Mouse (Mus musculus) CH12.LX (cell line): ENCODE data around the gene Bend6. TPM values are rescaled to one million over a fixed set of nuclear protein-coding genes. Genes with fewer than 3 reads are reported as not detected.
A peak's percentile ranks its signal among the peaks of the same experiment; 100 is the strongest.

Source experiments
- DNase-seq: peaks from one replicate; pipeline ENCODE4 v3.0.0-alpha.2; 2013; ENCODE audit errors: extremely low read depth
- H3K27ac ChIP-seq: 2 replicates; pipeline ENCODE4 v1.5.1; 2012; ENCODE audit warnings: low read depth, mild to moderate bottlenecking, control low read depth, moderate library complexity; ENCODE audit not compliant: insufficient read depth
- H3K27me3 ChIP-seq: replicated peaks from 2 replicates; pipeline ENCODE3; 2012; ENCODE audit warnings: inconsistent platforms
- H3K36me3 ChIP-seq, 2 experiments: replicated peaks in 1 of 2; 2 replicates each; pipeline versions ENCODE3 to v1.6.1; 2012; ENCODE audit warnings: inconsistent platforms in 1 of 2, low read length in 1 of 2, mild to moderate bottlenecking in 1 of 2, mixed read lengths in 1 of 2, moderate library complexity in 1 of 2; ENCODE audit not compliant: control insufficient read depth in 1 of 2, insufficient read depth in 1 of 2
- H3K4me1 ChIP-seq, 2 experiments: 2 replicates each; pipeline ENCODE4 v1.6.1; 2012; ENCODE audit warnings: inconsistent platforms in 1 of 2, moderate library complexity in 1 of 2; ENCODE audit not compliant: insufficient read depth in 2 of 2, control insufficient read depth in 1 of 2
- H3K4me2 ChIP-seq: 2 replicates; pipeline ENCODE4 v1.6.1; 2012; ENCODE audit warnings: low read depth, mild to moderate bottlenecking, control low read depth; ENCODE audit not compliant: poor library complexity, insufficient read depth, severe bottlenecking
- H3K4me3 ChIP-seq, 3 experiments: fragments of 150-350 bp in 1 of 3; sonication (generic) in 1 of 3; replicated peaks in 1 of 3; 2 replicates each; pipeline versions ENCODE3 to v1.5.1; 2011 to 2012; ENCODE audit warnings: low read depth in 2 of 3, low read length in 2 of 3, mild to moderate bottlenecking in 2 of 3, moderate library complexity in 2 of 3, control low read depth in 1 of 3, improper control_type of control experiment in 1 of 3, inconsistent platforms in 1 of 3, mixed read lengths in 1 of 3; ENCODE audit not compliant: poor library complexity in 1 of 3
- H3K79me2 ChIP-seq: replicated peaks from 2 replicates; pipeline ENCODE4 v1.6.1; 2012; ENCODE audit warnings: mild to moderate bottlenecking, moderate library complexity; ENCODE audit not compliant: control insufficient read depth, poor library complexity, insufficient read depth, severe bottlenecking; ENCODE audit errors: extremely low read depth
- H3K9ac ChIP-seq: 2 replicates; pipeline ENCODE4 v1.6.1; 2012; ENCODE audit warnings: low read depth, mild to moderate bottlenecking, control low read depth, moderate library complexity; ENCODE audit not compliant: insufficient read depth
- H3K9me3 ChIP-seq: replicated peaks from 2 replicates; pipeline ENCODE3; 2012; ENCODE audit warnings: low read length, inconsistent platforms, mixed read lengths
- CTCF ChIP-seq, 2 experiments: IDR thresholded peaks in 1 of 2; conservative IDR thresholded peaks in 1 of 2; 2 replicates each; pipeline ENCODE4 v1.5.1; 2011 to 2012; ENCODE audit warnings: low read depth in 2 of 2, low read length in 2 of 2, improper control_type of control experiment in 1 of 2, inconsistent platforms in 1 of 2, mild to moderate bottlenecking in 1 of 2, moderate library complexity in 1 of 2
- ETS1 ChIP-seq: conservative IDR thresholded peaks from 2 replicates; pipeline ENCODE4 v1.6.1; 2012; ENCODE audit warnings: low read depth, mild to moderate bottlenecking, inconsistent platforms, low read length, improper control_type of control experiment, moderate library complexity
- HCFC1 ChIP-seq: IDR thresholded peaks from 2 replicates; pipeline ENCODE4 v1.6.1; 2012; ENCODE audit warnings: low read depth, mild to moderate bottlenecking, inconsistent platforms, low read length, improper control_type of control experiment
- IRF4 ChIP-seq: IDR thresholded peaks from 2 replicates; pipeline ENCODE4 v1.6.1; 2014; ENCODE audit warnings: low read depth, mild to moderate bottlenecking, inconsistent platforms, low read length, improper control_type of control experiment
- JUND ChIP-seq: conservative IDR thresholded peaks from 2 replicates; pipeline ENCODE4 v1.6.1; 2011; ENCODE audit warnings: low read depth, low read length, improper control_type of control experiment
- KAT2A ChIP-seq: IDR thresholded peaks from 2 replicates; pipeline ENCODE4 v1.6.1; 2012; ENCODE audit warnings: low read length, improper control_type of control experiment, inconsistent platforms; ENCODE audit not compliant: insufficient replicate concordance
- MAX ChIP-seq: IDR thresholded peaks from 2 replicates; pipeline ENCODE4 v1.6.1; 2011; ENCODE audit warnings: low read length, improper control_type of control experiment
- MEF2A ChIP-seq: IDR thresholded peaks from 2 replicates; pipeline ENCODE4 v1.6.1; 2014; ENCODE audit warnings: low read depth, mild to moderate bottlenecking, inconsistent platforms, low read length, improper control_type of control experiment, borderline replicate concordance
- MXI1 ChIP-seq: IDR thresholded peaks from 2 replicates; pipeline ENCODE4 v1.6.1; 2011; ENCODE audit warnings: mild to moderate bottlenecking, low read depth, low read length, improper control_type of control experiment
- NELFE ChIP-seq: IDR thresholded peaks from 2 replicates; pipeline ENCODE4 v1.6.1; 2011; ENCODE audit warnings: low read depth, low read length, improper control_type of control experiment
- NRF1 ChIP-seq: IDR thresholded peaks from 2 replicates; pipeline ENCODE4 v1.6.1; 2014; ENCODE audit warnings: low read depth, mild to moderate bottlenecking, inconsistent platforms, low read length, improper control_type of control experiment, moderate library complexity
- POLR2AphosphoS2 ChIP-seq: IDR thresholded peaks from 2 replicates; pipeline ENCODE4 v1.6.1; 2011; ENCODE audit warnings: low read depth, low read length, improper control_type of control experiment
- SIN3A ChIP-seq: IDR thresholded peaks from 2 replicates; pipeline ENCODE4 v1.6.1; 2012; ENCODE audit warnings: low read length, improper control_type of control experiment, inconsistent platforms
- SMC3 ChIP-seq: IDR thresholded peaks from 2 replicates; pipeline ENCODE4 v1.6.1; 2011; ENCODE audit warnings: low read depth, low read length, improper control_type of control experiment
- USF1 ChIP-seq: IDR thresholded peaks from 2 replicates; pipeline ENCODE4 v1.6.1; 2014; ENCODE audit warnings: low read depth, mild to moderate bottlenecking, inconsistent platforms, low read length, improper control_type of control experiment
- ZC3H11A ChIP-seq: IDR thresholded peaks from 2 replicates; pipeline ENCODE4 v1.6.1; 2012; ENCODE audit warnings: low read depth, mild to moderate bottlenecking, inconsistent platforms, low read length, improper control_type of control experiment
- ZKSCAN1 ChIP-seq: IDR thresholded peaks from 2 replicates; pipeline ENCODE4 v1.6.1; 2012; ENCODE audit warnings: low read depth, inconsistent platforms, low read length, improper control_type of control experiment, borderline replicate concordance
- ZNF384 ChIP-seq: IDR thresholded peaks from 2 replicates; pipeline ENCODE4 v1.6.1; 2012; ENCODE audit warnings: low read depth, low read length, improper control_type of control experiment, inconsistent platforms
- dilution Hi-C: fragments of 300-500 bp; cut with MboI; formaldehyde crosslinking; loops from 2 replicates; pipeline ENCODE4 v1.14.3; 2020; ENCODE audit warnings: low sequenced_read_pairs; ENCODE audit not compliant: extremely low pct_unique_long_range_greater_than_20kb, extremely low pct_ligation_motif_present
- in situ Hi-C: fragments of 300-500 bp; cut with MboI; formaldehyde crosslinking; loops from 3 replicates; pipeline ENCODE4 v1.14.3; 2019; ENCODE audit warnings: low sequenced_read_pairs, low pct_ligation_motif_present, low pct_unique_long_range_greater_than_20kb, mixed read lengths
- polyA plus RNA-seq: library from polyadenylated mRNA; unstranded; fragments of >175 nt; gene quantifications from 2 replicates; pipeline ENCODE4 v1.2.1, GENCODE M21; 2012; ENCODE audit warnings: low read depth; ENCODE audit not compliant: insufficient read length
- total RNA-seq, 2 experiments: library from RNA; depleted of rRNA; stranded (reverse); fragments of 300-350 nt in 1 of 2; fragments of >200 nt in 1 of 2; gene quantifications; 2 replicates each; pipeline ENCODE4 v1.2.3; 2012 to 2014

Gene Bend6
- total and polyA plus RNA-seq, 3 experiments = 1.4 to 3.4 (median 3.2) TPM

DNA sequence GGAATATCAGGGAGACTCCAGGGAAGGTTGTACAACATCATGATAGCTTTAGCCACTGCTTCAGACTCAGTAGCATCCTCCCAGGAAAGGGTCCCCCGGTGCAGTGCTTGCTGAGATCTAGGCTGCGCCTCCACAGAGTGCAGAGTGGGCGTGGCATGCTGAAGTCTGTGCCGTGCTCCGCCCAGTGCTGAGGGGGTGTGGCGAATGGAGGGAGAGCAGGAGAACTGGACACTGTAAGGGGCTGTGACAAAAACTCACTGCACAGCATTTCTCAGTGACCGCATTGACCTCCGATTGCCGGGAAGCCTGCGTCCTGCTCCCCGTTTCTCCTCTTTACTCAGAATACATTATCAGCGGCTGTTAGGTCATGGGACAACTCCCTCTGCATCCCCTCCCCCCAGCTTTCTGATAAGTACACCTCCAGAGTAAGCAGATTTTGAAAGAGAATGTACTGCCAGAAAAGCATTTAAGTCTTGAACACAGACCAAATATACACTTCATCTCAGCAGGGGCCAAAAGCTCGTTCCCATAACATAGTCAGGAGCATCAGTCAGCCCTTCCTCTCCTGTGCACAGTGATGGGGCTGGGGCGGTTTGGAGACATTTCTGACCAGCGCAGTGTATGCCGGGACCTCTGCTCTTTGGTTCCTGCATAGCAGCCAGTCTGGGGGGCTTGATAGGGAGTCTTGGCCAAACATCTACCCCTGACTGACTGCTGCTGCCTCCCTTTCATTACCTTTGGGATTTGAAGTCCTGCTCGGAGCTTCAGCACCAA is 37.5 kb upstream of the Bend6 start:
- Histone ChIP-seq H3K27me3 (no peaks in the 10 kb centered on the region), H3K36me3 (peaks cover 0 to 13% of the 10 kb centered on the region in 2 experiments), H3K27ac (no peak overlapping the region), H3K4me2 (no peak overlapping the region), H3K4me1 (peaks cover 7 to 16% of the 10 kb centered on the region in 2 experiments; a peak in 3 of 4 replicates), H3K79me2 (no peaks in the 10 kb centered on the region), H3K9ac (no peak overlapping the region), H3K4me3 (no peak overlapping the region), H3K9me3 (peaks cover 2% of the 10 kb centered on the region)
- DNase-seq = no peak
- no peak for TF ChIP-seq NELFE
- TF ChIP-seq POLR2AphosphoS2 = no peak
- no peak for TF ChIP-seq SMC3
- no peak for TF ChIP-seq ZC3H11A
- TF ChIP-seq KAT2A = no peak
- TF ChIP-seq ZKSCAN1 = no peak
- TF ChIP-seq NRF1 = no peak
- no peak for TF ChIP-seq MXI1
- TF ChIP-seq ZNF384 = no peak
- TF ChIP-seq USF1 = no peak
- dilution Hi-C loops = no loop called here
- in situ Hi-C loops = no loop called here

DNA sequence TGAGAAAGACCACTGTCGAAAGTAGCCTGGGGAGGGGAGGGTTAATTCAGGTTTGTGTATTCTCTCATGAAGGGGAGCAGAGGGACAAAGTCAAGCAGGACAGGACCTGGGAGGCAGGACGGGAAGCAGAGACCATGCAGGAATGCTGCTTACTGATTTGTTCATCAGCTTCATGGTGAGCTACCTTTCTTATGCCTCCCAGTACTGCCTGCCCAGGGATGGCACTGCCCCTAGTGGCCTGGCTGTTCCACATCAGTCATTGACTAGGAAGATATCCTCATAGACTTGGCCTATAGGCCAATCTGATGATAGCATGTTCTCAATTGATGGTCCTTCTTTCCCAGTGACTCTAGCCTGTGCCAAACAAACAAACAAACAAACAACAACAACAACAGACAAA is 36.3 kb upstream of the Bend6 start:
- no peak overlapping the region for H3K9ac ChIP-seq
- TF ChIP-seq IRF4 (no peak), MEF2A (no peak), CTCF (conservative IDR thresholded peaks at IDR 0.05 in 1 of 2, IDR thresholded peaks at IDR 0.05 in 1 of 2; ENCODE audit: low read depth in 2 of 2, low read length in 2 of 2) (peak in 1 of 2 experiments; percentile 38; a peak in 2 of 4 replicates), ETS1 (no peak), JUND (no peak), SIN3A (no peak), HCFC1 (no peak), MAX (no peak), USF1 (no peak)
- H3K79me2 ChIP-seq = no peaks in the 10 kb centered on the region
- in situ Hi-C loops = no loop called here
- H3K4me1 ChIP-seq = peaks cover 7 to 16% of the 10 kb centered on the region in 2 experiments; a peak in 3 of 4 replicates
- dilution Hi-C loops = no loop called here
- H3K36me3 ChIP-seq = peaks cover 0 to 7% of the 10 kb centered on the region in 2 experiments
- no peak for DNase-seq
- H3K27ac ChIP-seq = no peak overlapping the region
- H3K4me2 ChIP-seq = no peak overlapping the region
- no peaks in the 10 kb centered on the region for H3K27me3 ChIP-seq
- H3K4me3 ChIP-seq = no peak overlapping the region
- peaks cover 2% of the 10 kb centered on the region for H3K9me3 ChIP-seq
